Mouse (Mus musculus): ENCODE measurements around the gene Tdrd9. TPM values are rescaled to one million over a fixed set of nuclear protein-coding genes. Genes with fewer than 3 reads are reported as not detected.

The Tdrd9 gene
- polyA plus RNA-seq, 1 experiment = 0.25 TPM

- TF ChIP-seq CTCF (IDR thresholded peaks at IDR 0.05; ENCODE audit: extremely low read depth, insufficient read depth, low read length) (peak; percentile 82), POLR2A (IDR thresholded peaks at IDR 0.05; ENCODE audit: extremely low read depth, insufficient read depth, low read length) (no peak)
- no peak overlapping the region for H3K4me3 ChIP-seq (ENCODE audit: insufficient read depth, low read length)
- no peak overlapping the region for H3K27ac ChIP-seq (ENCODE audit: insufficient read depth, low read length)
- H3K4me1 ChIP-seq (ENCODE audit: control insufficient read depth, insufficient read depth, low read length) = no peaks in the 10 kb centered on the region
Observed at GRCm38 (mm10) chr12:111958101-111958865, 13.1 kb upstream of the Tdrd9 start.

DNA sequence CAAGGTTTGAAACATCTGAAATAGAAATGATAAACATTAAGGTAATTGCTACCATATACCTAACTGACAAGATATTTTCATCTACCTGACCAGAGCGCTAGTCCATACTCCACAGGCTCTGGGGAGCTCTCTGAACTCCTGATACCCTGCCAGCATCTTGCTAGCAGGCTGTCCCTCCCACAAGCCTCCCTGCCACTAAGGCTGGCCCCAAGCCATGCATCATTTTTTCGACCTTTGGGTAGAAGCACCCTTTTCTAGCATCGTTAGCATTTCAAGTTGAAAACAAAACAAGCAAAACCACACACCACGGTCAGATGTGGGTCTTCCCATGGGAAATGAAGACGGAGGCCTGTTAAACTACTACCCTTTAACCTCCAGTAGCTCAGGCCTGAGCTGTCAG, 8.0 kb upstream of the Tdrd9 start:
- H3K4me1 ChIP-seq (ENCODE audit: control insufficient read depth, insufficient read depth, low read length) = 0 out of 2 replicates have a peak, but pooled peaks cover 5% of the 10 kb centered on the region
- H3K4me3 ChIP-seq (ENCODE audit: insufficient read depth, low read length) = no peak overlapping the region
- H3K27ac ChIP-seq (ENCODE audit: insufficient read depth, low read length) = no peak overlapping the region
- TF ChIP-seq POLR2A (IDR thresholded peaks at IDR 0.05; ENCODE audit: extremely low read depth, insufficient read depth, low read length) (no peak), CTCF (IDR thresholded peaks at IDR 0.05; ENCODE audit: extremely low read depth, insufficient read depth, low read length) (no peak)

GRCm38 (mm10) chr12:111966683-111967173, 4.6 kb upstream of the Tdrd9 start, which contains the start of gene Atp5mpl:
Gene Atp5mpl (minus strand): TSS chr12:111966977.
- TF ChIP-seq POLR2A (IDR thresholded peaks at IDR 0.05; ENCODE audit: extremely low read depth, insufficient read depth, low read length) = peak; percentile 85
- TF ChIP-seq CTCF (IDR thresholded peaks at IDR 0.05; ENCODE audit: extremely low read depth, insufficient read depth, low read length) = peak; percentile 65
- H3K4me1 ChIP-seq (ENCODE audit: control insufficient read depth, insufficient read depth, low read length) = 0 out of 2 replicates have a peak, but pooled peaks cover 5% of the 10 kb centered on the region
- peak within 1 kb of the TSS; percentile 76 for H3K27ac ChIP-seq (ENCODE audit: insufficient read depth, low read length)
- H3K4me3 ChIP-seq (ENCODE audit: insufficient read depth, low read length) = peak within 1 kb of the TSS; percentile 71

DNA sequence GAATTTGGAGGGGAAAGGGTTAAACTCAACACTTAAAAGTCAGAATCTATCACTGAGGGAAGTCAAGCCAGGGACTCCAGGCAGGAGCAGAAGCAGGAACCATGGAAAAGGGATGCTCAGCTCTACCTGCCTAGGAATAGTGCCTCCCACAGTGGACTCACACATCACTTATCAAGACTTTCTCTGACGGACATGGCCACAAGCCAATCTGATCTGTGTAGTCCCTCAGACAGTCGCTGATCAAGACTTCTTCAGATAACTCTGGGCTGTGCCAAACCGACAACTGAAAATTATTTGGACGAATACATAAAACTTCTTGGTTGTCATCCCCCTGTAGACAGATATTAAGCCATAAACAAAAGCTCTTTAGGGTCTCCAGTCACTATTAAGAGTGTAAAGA, 1.3 kb upstream of the Tdrd9 start:
- Histone ChIP-seq H3K4me3 (ENCODE audit: insufficient read depth, low read length) (no peak overlapping the region), H3K27ac (ENCODE audit: insufficient read depth, low read length) (no peak overlapping the region), H3K4me1 (ENCODE audit: control insufficient read depth, insufficient read depth, low read length) (0 out of 2 replicates have a peak, but pooled peaks cover 3% of the 10 kb centered on the region)
- TF ChIP-seq POLR2A (IDR thresholded peaks at IDR 0.05; ENCODE audit: extremely low read depth, insufficient read depth, low read length) = no peak
- no peak for TF ChIP-seq CTCF (IDR thresholded peaks at IDR 0.05; ENCODE audit: extremely low read depth, insufficient read depth, low read length)

DNA sequence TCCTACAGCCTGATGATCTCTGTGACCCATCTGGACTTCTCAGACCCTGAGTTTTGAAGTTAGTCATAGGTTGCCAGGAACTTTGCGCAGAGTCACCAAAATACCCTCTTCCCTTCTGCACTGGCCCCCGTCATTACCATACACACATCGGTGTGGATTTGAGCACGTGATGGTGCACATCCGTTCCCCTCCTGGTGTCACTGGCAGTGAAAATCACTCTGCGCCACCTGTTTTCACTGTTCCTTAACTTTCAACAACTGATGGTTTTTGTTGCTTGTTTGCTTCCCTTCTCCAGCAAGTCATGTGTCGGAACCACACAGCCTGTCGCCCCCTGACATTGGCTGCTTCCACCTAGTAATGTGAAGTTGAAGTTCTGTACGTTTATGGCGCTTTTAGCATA, 1.1 kb downstream of the Tdrd9 start:
- TF ChIP-seq POLR2A (IDR thresholded peaks at IDR 0.05; ENCODE audit: extremely low read depth, insufficient read depth, low read length) = no peak
- no peak for TF ChIP-seq CTCF (IDR thresholded peaks at IDR 0.05; ENCODE audit: extremely low read depth, insufficient read depth, low read length)
- Histone ChIP-seq H3K4me1 (ENCODE audit: control insufficient read depth, insufficient read depth, low read length) (peaks cover 2% of the 10 kb centered on the region; the same call in 1 of the 2 replicates), H3K27ac (ENCODE audit: insufficient read depth, low read length) (no peak overlapping the region), H3K4me3 (ENCODE audit: insufficient read depth, low read length) (no peak overlapping the region)

- Histone ChIP-seq H3K27ac (ENCODE audit: insufficient read depth, low read length) (no peak overlapping the region), H3K4me3 (ENCODE audit: insufficient read depth, low read length) (no peak overlapping the region), H3K4me1 (ENCODE audit: control insufficient read depth, insufficient read depth, low read length) (peaks cover 2% of the 10 kb centered on the region; the same call in 1 of the 2 replicates)
- no peak for TF ChIP-seq CTCF (IDR thresholded peaks at IDR 0.05; ENCODE audit: extremely low read depth, insufficient read depth, low read length)
- TF ChIP-seq POLR2A (IDR thresholded peaks at IDR 0.05; ENCODE audit: extremely low read depth, insufficient read depth, low read length) = no peak
Observed at GRCm38 (mm10) chr12:111974578-111974977, 3.2 kb downstream of the Tdrd9 start.

DNA sequence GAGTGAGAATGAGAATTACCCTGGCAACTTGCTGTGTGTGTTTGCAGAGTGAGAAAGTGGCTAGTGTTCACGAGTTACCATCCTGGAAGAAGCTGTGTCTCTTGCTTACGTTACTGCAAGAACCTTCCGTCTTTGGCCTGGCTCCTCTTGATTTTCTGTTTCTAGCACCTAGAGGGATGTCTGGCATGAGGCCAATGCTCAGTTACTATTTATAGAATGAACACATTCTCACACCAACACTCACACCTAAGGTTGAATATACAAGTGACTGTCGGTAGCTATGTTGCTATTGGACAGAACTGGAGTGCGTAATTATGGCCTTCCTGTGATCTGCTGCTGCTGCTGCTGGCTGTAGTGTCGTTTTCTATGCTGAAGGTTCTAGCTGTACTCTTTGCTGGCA, 5.8 kb downstream of the Tdrd9 start:
- TF ChIP-seq POLR2A (IDR thresholded peaks at IDR 0.05; ENCODE audit: extremely low read depth, insufficient read depth, low read length) (no peak), CTCF (IDR thresholded peaks at IDR 0.05; ENCODE audit: extremely low read depth, insufficient read depth, low read length) (no peak)
- peaks cover 5% of the 10 kb centered on the region for H3K4me1 ChIP-seq (ENCODE audit: control insufficient read depth, insufficient read depth, low read length)
- H3K4me3 ChIP-seq (ENCODE audit: insufficient read depth, low read length) = no peak overlapping the region
- no peak overlapping the region for H3K27ac ChIP-seq (ENCODE audit: insufficient read depth, low read length)

DNA sequence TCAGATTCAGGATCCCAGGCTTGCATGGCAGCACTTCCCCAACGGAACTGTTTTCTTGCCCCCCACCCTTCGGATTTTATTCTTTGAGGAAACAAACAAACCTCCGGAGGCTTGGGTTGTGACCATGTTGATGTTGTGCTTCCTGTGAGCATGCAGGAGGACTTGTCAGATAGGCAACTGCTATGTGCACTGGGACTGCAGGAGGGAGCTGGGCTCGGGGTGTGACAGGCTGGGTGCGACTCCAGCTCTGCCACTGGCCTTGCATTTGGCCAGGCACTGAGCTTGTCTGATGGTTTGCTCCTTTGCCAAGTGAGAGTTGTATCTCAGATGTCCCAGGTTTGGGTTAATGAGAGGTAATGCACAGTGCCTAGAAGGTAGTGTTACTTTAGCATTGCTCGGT, 6.9 kb downstream of the Tdrd9 start:
- TF ChIP-seq CTCF (IDR thresholded peaks at IDR 0.05; ENCODE audit: extremely low read depth, insufficient read depth, low read length) = no peak
- TF ChIP-seq POLR2A (IDR thresholded peaks at IDR 0.05; ENCODE audit: extremely low read depth, insufficient read depth, low read length) = no peak
- Histone ChIP-seq H3K27ac (ENCODE audit: insufficient read depth, low read length) (no peak overlapping the region), H3K4me1 (ENCODE audit: control insufficient read depth, insufficient read depth, low read length) (peaks cover 5% of the 10 kb centered on the region), H3K4me3 (ENCODE audit: insufficient read depth, low read length) (no peak overlapping the region)

- peaks cover 5% of the 10 kb centered on the region for H3K4me1 ChIP-seq (ENCODE audit: control insufficient read depth, insufficient read depth, low read length)
- no peak within 1 kb of the TSS for H3K27ac ChIP-seq (ENCODE audit: insufficient read depth, low read length)
- no peak within 1 kb of the TSS for H3K4me3 ChIP-seq (ENCODE audit: insufficient read depth, low read length)
- no peak for TF ChIP-seq POLR2A (IDR thresholded peaks at IDR 0.05; ENCODE audit: extremely low read depth, insufficient read depth, low read length)
- TF ChIP-seq CTCF (IDR thresholded peaks at IDR 0.05; ENCODE audit: extremely low read depth, insufficient read depth, low read length) = no peak
Observed at GRCm38 (mm10) chr12:111980887-111981367, 9.6 kb downstream of the Tdrd9 start, which contains the start of gene Rd3l. Gene Rd3l (minus strand): TSS chr12:111981317.

DNA sequence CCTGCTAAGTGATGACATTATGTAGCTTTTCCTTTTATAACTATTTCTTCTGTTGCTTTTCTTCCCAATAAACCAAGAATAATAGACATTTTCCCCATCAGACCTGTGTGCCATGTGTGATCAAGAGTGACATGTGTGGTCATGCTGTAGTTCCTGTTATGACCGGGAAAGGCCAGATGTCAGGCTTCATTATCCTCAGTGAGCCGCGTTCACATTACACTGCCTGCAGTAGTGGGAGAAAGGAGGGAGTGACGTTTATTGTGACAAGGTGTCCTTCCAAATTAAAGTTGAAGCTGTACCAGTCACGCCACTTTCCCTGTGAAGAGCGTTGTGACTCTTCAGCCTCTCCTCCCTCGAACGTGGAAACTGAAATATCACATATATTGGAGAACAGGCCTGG, 10.5 kb downstream of the Tdrd9 start:
- Histone ChIP-seq H3K4me3 (ENCODE audit: insufficient read depth, low read length) (no peak overlapping the region), H3K27ac (ENCODE audit: insufficient read depth, low read length) (no peak overlapping the region), H3K4me1 (ENCODE audit: control insufficient read depth, insufficient read depth, low read length) (peaks cover 5% of the 10 kb centered on the region)
- TF ChIP-seq POLR2A (IDR thresholded peaks at IDR 0.05; ENCODE audit: extremely low read depth, insufficient read depth, low read length) (no peak), CTCF (IDR thresholded peaks at IDR 0.05; ENCODE audit: extremely low read depth, insufficient read depth, low read length) (no peak)

All from cortical plate, adult 2 months (tissue).